Mouse (Mus musculus) embryonic facial prominence, embryonic 15.5 days (tissue): ENCODE measurements around the gene Tub. TPM values are rescaled to one million over a fixed set of nuclear protein-coding genes. Genes with fewer than 3 reads are reported as not detected.
A peak's percentile ranks its signal among the peaks of the same experiment; 100 is the strongest.

Experiments
- ATAC-seq: fragments of 200-750 bp; cut with Nextera tagmentation; 2 replicates; pipeline ENCODE4 v1.8.0; 2017; ENCODE audit warnings: low read depth, moderate TSS enrichment; ENCODE audit not compliant: insufficient number of reproducible peaks, low FRiP score, low TSS enrichment
- H3K27ac ChIP-seq: fragments of 300-500 bp; sonication (generic); replicated peaks from 2 replicates; pipeline ENCODE4 v1.5.1; 2015; ENCODE audit warnings: mild to moderate bottlenecking, inconsistent platforms
- H3K27me3 ChIP-seq: fragments of 300-500 bp; sonication (generic); 2 replicates; pipeline ENCODE4 v1.6.1; 2015; ENCODE audit warnings: inconsistent platforms
- H3K36me3 ChIP-seq: fragments of 300-500 bp; sonication (generic); 2 replicates; pipeline ENCODE4 v1.6.1; 2015; ENCODE audit warnings: mild to moderate bottlenecking, inconsistent platforms
- H3K4me1 ChIP-seq: fragments of 300-500 bp; sonication (generic); 2 replicates; pipeline ENCODE4 v1.6.1; 2015; ENCODE audit warnings: inconsistent platforms
- H3K4me2 ChIP-seq: fragments of 300-500 bp; sonication (generic); replicated peaks from 2 replicates; pipeline ENCODE4 v1.6.1; 2015; ENCODE audit warnings: mild to moderate bottlenecking, inconsistent platforms
- H3K4me3 ChIP-seq: fragments of 300-500 bp; sonication (generic); replicated peaks from 2 replicates; pipeline ENCODE4 v1.5.1; 2015; ENCODE audit warnings: mild to moderate bottlenecking, inconsistent platforms
- H3K9ac ChIP-seq: fragments of 300-500 bp; sonication (generic); 2 replicates; pipeline ENCODE4 v1.6.1; 2015; ENCODE audit warnings: inconsistent platforms
- H3K9me3 ChIP-seq: fragments of 300-500 bp; sonication (generic); replicated peaks from 2 replicates; pipeline ENCODE4 v1.6.1; 2016; ENCODE audit warnings: inconsistent platforms
- WGBS: fragments of 180-500 bp; shearing (Covaris S2); methylation state at CpG from one replicate; pipeline ENCODE4 v1.1.7; 2015; 5-methylcytosine and 5-hydroxymethylcytosine counted together
- polyA plus RNA-seq: library from polyadenylated mRNA; unstranded; fragments of >200 nt; fragmentation: Nextera tagmentation; extraction: Ambion mirVana; gene quantifications from 2 replicates; pipeline ENCODE4 v1.2.1, GENCODE M21; 2015

Tub gene
- polyA plus RNA-seq, 1 experiment from 2014 or later, result 4.2 TPM

DNA sequence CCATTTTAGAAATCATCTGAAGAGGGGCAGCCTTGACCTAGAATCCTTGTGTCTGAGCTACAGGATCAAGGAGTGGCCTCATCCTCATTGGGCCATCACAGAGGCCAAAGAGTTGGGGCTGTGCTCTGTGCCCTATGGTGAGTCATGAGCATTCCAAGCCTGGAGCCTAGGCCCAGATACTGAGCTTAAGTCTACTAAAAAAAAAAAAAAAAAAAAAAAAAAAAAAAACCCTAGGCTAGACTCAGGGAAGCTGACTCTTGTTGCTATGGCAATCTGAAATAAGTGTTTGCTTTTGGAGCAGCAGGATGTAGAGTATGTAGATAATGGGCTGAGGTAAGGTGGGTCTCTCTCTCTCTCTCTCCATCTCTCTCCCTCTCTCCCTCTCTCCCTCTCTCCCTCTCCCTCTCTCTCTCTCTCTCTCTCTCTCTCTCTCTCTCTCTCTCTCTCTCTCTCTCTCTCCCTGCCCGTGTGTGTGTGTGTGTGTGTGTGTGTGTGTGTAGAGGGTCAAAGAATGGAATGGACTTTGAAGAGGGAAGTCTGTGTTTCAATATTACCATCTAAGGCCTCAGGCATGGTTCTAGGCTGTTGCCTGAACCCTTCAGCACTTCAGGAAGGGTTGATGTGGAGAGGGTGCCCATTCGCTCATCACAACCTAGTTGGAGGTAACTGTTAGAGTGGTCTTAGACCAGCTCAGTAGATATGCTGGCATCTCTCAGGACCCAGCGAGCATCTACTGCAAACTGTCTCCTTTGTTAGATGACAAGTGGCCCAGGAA is 36.0 kb downstream of the Tub start:
- H3K4me1 ChIP-seq, result no peaks in the 10 kb centered on the region
- 81% methylated on average over 2 of the region's 3 CpGs for WGBS
- no peak overlapping the region for H3K27ac ChIP-seq
- no peaks in the 10 kb centered on the region for H3K27me3 ChIP-seq
- H3K4me3 ChIP-seq, result no peak overlapping the region
- no peaks in the 10 kb centered on the region for H3K36me3 ChIP-seq
- no peak for ATAC-seq
- no peaks in the 10 kb centered on the region for H3K9me3 ChIP-seq
- no peak overlapping the region for H3K4me2 ChIP-seq
- no peak overlapping the region for H3K9ac ChIP-seq

DNA sequence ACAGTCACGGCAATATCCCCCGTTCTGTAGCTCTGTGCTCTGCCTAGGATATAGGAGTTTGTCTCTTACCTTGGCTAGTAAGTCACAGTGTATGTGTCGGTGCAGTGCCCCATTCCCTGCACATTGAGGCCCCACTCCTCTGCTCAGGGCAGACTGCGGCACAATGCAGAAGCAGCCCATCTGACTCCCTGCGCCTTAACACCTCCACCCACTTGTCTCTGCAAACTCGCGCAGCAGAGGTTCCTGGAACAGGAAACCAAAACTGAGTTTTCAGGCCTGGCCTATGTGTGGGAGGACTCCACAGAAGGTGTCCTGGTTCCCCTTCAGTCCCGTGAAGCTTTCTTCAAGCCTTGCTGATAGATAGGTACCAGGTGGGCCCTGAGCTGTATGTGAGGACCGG is 41.1 kb downstream of the Tub start:
- no peak overlapping the region for H3K9ac ChIP-seq
- H3K36me3 ChIP-seq, result no peaks in the 10 kb centered on the region
- H3K27me3 ChIP-seq, result no peaks in the 10 kb centered on the region
- H3K4me2 ChIP-seq, result no peak overlapping the region
- no peak for ATAC-seq
- no peaks in the 10 kb centered on the region for H3K4me1 ChIP-seq
- 83% methylated on average over 9 of the region's 9 CpGs for WGBS
- H3K27ac ChIP-seq, result no peak overlapping the region
- no peaks in the 10 kb centered on the region for H3K9me3 ChIP-seq
- H3K4me3 ChIP-seq, result no peak overlapping the region

DNA sequence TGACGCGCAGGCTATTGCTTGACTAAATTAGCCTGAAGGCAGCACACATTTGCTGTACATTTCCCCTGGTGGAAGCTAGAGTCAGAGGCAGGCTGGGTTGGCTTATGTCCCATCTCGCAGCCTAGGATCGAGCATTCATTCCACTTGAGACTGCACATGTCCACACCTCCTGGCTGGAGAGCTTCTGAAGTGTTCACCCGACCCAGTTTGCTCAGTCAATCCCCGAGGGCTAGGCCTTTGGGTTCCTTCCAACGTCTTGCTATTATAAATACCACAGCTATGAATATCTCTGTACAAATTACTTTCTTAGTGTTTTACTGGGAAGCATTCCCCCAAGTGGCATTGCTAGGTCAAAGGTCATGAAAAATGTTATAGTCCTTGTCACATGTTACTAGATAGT is 43.1 kb downstream of the Tub start:
- Histone ChIP-seq H3K9me3 (no peaks in the 10 kb centered on the region), H3K9ac (no peak overlapping the region), H3K4me1 (no peaks in the 10 kb centered on the region), H3K27ac (no peak overlapping the region), H3K36me3 (no peaks in the 10 kb centered on the region), H3K4me3 (no peak overlapping the region), H3K27me3 (no peaks in the 10 kb centered on the region), H3K4me2 (no peak overlapping the region)
- ATAC-seq, result no peak
- WGBS, result 62% methylated on average over 7 of the region's 7 CpGs

DNA sequence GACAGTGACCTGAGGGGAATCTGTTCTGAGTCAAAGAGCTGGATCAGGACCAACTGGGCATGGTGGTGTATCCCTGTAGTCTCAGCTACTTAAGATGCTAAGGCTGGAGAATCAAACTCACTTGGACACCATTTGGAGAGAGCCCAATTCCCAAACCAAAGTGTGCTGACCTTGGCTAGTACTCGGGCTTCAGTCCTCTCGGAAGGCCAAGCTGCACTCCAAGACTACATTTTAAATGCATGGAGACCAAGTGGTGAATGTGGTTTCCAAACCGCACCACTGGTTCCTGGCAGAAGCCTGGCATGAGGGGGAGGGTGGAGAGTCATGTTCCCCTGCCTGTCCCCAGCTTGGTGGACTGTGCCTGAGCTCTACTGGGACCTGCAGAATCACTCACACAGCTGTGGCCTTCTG is 43.7 kb downstream of the Tub start:
- ATAC-seq, result no peak
- Histone ChIP-seq H3K36me3 (no peaks in the 10 kb centered on the region), H3K9ac (no peak overlapping the region), H3K27ac (no peak overlapping the region), H3K27me3 (no peaks in the 10 kb centered on the region), H3K4me2 (no peak overlapping the region), H3K4me3 (no peak overlapping the region), H3K9me3 (no peaks in the 10 kb centered on the region), H3K4me1 (no peaks in the 10 kb centered on the region)
- 83% methylated on average over 3 of the region's 3 CpGs for WGBS

DNA sequence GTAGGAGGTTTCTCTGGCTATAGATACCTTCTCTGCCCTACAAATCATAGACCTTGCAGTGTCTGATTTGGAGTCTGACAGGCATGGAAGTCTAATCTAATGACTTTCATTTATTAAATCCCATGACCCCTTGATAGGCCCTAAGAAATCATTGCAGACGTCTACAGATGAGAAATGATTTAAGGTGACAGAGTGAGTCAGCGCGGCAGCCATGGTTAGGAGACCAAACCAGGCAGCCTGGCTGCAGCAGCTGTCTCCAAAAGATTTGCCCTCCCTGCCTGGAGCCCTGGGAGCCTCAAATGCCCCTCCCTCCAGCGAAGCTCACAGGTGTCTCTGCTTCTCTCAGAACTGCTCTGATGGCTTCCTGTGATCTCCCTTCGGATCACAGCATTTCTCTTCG is 46.0 kb downstream of the Tub start:
- H3K4me3 ChIP-seq, result no peak overlapping the region
- H3K36me3 ChIP-seq, result no peaks in the 10 kb centered on the region
- H3K27me3 ChIP-seq, result no peaks in the 10 kb centered on the region
- no peaks in the 10 kb centered on the region for H3K4me1 ChIP-seq
- H3K9ac ChIP-seq, result no peak overlapping the region
- H3K4me2 ChIP-seq, result no peak overlapping the region
- H3K27ac ChIP-seq, result no peak overlapping the region
- no peak for ATAC-seq
- H3K9me3 ChIP-seq, result no peaks in the 10 kb centered on the region
- 48% methylated on average over 6 of the region's 6 CpGs for WGBS

DNA sequence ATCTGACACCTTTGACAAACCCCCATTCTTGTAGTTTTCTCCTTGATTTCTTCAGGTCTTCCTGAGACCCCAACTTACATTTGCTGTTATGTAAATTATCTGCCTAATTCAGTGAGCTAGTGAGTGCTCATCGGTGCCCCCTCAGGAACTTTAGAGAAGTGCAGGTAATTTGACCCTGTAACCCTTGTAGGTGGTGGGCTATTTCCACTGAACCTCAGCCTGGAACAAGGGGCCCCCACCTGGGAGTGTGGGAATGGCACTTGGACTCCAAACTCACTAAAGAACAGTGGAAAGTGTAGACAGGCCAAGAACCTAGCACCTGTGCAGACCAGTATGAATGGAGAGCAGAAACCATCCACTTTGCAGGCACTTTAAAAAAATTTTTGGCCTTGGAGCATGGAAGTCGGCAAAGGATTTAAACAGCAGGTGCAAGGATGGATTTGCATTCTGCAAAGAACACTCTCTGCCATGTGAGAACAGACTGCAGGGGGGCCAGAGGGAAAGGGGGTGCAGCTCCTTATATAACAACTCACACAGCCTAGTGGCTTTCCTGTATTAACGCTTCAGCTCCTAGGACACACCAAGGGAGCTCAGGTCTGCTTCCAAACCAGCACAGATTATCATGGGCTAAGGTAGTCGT is 50.3 kb downstream of the Tub start:
- Histone ChIP-seq H3K27me3 (no peaks in the 10 kb centered on the region), H3K4me2 (no peak overlapping the region), H3K27ac (no peak overlapping the region), H3K4me1 (no peaks in the 10 kb centered on the region), H3K9me3 (no peaks in the 10 kb centered on the region), H3K36me3 (no peaks in the 10 kb centered on the region), H3K9ac (no peak overlapping the region), H3K4me3 (no peak overlapping the region)
- no peak for ATAC-seq
- WGBS, result 43% methylated on average over 4 of the region's 4 CpGs

DNA sequence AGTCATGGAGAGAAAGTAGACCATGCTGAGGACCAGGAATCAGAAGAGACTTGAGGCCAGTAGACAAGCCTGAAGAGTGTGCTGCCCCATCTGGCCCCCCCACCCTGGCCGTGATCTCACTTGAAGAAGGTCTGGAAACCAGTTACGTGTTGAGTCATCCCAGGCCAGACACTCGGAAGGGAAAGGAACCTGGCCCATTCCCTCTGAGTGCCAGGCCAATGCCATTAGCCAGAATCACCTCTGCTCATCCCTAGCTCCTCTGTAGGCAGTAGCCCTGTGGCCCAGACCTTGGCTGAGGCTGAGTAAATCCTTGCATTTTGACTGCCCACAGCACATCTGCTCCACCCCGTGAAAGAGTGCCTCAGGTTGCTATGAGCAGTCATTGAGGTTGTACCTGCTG is 51.8 kb downstream of the Tub start:
- Histone ChIP-seq H3K4me1 (no peaks in the 10 kb centered on the region), H3K9ac (no peak overlapping the region), H3K9me3 (no peaks in the 10 kb centered on the region), H3K4me3 (no peak overlapping the region), H3K27ac (no peak overlapping the region), H3K4me2 (no peak overlapping the region), H3K27me3 (no peaks in the 10 kb centered on the region), H3K36me3 (no peaks in the 10 kb centered on the region)
- ATAC-seq, result no peak
- WGBS, result 76% methylated on average over 4 of the region's 4 CpGs

DNA sequence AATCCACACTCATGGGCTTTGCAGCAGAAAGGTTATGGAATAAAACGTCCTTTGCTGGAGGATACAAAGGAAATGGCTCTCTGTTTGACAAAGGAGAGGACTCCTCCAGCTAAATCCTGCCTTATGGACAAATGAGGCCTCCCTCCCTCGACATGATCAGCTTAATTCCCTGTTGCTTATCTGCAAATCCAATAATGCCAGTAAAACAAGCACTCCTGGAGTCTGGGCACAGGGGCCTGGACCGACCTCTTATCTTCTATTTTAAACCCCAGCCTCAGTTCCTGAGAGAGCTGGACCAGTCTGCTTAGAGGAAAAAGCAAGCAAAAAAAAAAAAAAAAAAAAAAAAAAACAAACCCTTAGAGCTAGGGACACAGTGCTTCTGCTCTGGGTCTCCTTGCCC is 53.5 kb downstream of the Tub start:
- no peaks in the 10 kb centered on the region for H3K9me3 ChIP-seq
- H3K36me3 ChIP-seq, result no peaks in the 10 kb centered on the region
- H3K27me3 ChIP-seq, result no peaks in the 10 kb centered on the region
- H3K27ac ChIP-seq, result no peak overlapping the region
- H3K4me2 ChIP-seq, result no peak overlapping the region
- H3K9ac ChIP-seq, result no peak overlapping the region
- no peak for ATAC-seq
- 24% methylated on average over 3 of the region's 3 CpGs for WGBS
- no peaks in the 10 kb centered on the region for H3K4me1 ChIP-seq
- H3K4me3 ChIP-seq, result no peak overlapping the region

DNA sequence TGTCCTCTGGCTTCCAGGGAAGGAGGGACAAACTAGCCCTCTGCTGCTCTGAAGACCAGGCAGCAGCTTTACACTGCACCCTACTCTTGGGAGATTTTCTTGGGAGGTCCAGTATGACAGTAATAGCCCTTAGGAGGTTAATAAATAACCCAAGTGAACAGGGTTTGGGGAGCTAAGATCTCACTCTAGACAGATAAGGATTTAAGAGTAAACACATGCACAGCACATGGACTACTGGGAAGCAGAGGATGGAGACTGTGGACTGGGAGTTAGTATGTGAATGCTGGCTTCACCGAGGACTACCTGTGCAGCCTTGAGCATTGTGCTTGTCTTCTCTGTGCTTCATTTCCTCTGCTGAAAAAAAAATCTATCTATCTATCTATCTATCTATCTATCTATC is 59.1 kb downstream of the Tub start:
- Histone ChIP-seq H3K9ac (no peak overlapping the region), H3K27ac (no peak overlapping the region), H3K4me2 (no peak overlapping the region), H3K9me3 (no peaks in the 10 kb centered on the region), H3K4me1 (peaks cover 14% of the 10 kb centered on the region), H3K36me3 (no peaks in the 10 kb centered on the region), H3K4me3 (no peak overlapping the region), H3K27me3 (peaks cover 41% of the 10 kb centered on the region)
- no peak for ATAC-seq
- WGBS, result 96% methylated on average over 1 of the region's 1 CpGs

DNA sequence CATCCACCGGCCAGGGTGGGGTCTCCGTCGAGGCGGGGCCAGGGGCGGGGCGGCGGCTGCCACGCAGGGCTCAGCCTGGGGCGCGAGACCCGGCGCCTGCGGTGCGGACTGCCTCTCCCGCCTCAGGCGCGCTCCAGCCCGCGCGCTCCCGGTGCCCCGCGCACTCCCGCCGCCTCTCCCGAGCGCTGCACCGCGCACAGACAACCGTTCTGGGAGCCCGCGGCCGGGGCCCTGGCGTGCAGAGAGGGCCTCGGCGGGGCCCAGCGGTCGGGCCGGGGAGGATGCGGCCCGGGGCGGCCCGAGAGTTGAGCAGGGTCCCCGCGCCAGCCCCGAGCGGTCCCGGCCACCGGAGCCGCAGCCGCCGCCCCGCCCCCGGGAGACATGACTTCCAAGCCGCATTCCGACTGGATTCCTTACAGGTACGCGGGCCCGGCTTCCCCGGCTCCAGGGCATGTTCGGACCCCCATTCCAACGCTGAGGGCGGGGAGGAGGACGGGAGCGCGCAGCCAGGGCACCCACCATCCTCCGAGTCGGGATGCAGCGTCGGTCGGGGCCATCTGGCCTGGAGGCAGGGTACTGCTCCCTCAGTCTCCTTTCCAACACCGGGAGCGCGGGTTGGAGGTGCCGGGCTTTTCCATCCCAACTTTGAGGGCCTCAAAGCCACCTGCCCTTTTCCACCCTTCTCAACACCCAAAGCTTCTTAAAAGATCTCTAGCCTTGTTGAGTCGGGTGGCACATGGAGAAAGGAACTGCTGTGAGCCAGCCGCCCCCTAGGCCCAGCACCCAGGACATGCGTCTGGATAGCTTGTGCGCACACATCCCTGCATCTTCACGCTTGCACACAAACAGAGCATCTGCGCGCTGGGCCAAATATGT is 60.8 kb downstream of the Tub start:
- H3K4me1 ChIP-seq, result peaks cover 14% of the 10 kb centered on the region
- peak overlapping the region; percentile 33 for H3K9ac ChIP-seq
- H3K4me3 ChIP-seq, result peak overlapping the region; percentile 60
- peak overlapping the region; percentile 95 for H3K4me2 ChIP-seq
- H3K36me3 ChIP-seq, result no peaks in the 10 kb centered on the region
- peak; percentile 64; the same call in 1 of the 2 replicates for ATAC-seq
- H3K9me3 ChIP-seq, result no peaks in the 10 kb centered on the region
- WGBS, result 3% methylated on average over 66 of the region's 82 CpGs
- H3K27ac ChIP-seq, result no peak overlapping the region
- peaks cover 41% of the 10 kb centered on the region for H3K27me3 ChIP-seq

DNA sequence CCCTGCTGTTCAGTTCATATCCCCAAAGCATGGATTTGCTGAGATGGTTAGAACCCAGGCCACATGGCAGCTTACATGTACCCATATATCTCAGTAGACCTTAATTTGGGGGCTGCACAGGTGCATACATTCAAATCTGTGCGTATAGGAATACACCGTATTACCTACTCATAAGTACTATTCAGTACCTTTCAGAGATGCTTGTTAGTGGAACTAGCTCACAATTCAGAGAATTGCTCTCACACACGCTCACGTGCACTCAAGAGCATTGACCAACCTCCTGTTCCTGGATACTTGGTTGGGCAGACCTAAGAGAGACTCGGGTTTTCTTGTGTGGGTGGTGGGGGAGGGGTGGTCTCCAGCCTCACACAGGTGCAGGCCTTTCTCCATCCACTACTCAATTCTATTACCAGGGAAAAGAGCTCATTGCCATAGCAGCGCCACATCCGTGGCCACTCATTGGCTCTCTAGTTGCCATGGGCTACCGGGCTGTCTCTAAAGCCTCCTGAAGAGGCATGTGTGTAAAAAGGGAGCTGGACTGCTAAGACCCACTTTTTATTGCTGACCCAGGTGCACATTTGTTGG is 61.5 kb downstream of the Tub start:
- no peak for ATAC-seq
- no peaks in the 10 kb centered on the region for H3K36me3 ChIP-seq
- peaks cover 41% of the 10 kb centered on the region for H3K27me3 ChIP-seq
- peaks cover 14% of the 10 kb centered on the region for H3K4me1 ChIP-seq
- WGBS, result 51% methylated on average over 8 of the region's 8 CpGs
- H3K4me3 ChIP-seq, result peak overlapping the region; percentile 60
- H3K27ac ChIP-seq, result no peak overlapping the region
- H3K4me2 ChIP-seq, result peak overlapping the region; percentile 95
- no peak overlapping the region for H3K9ac ChIP-seq
- H3K9me3 ChIP-seq, result no peaks in the 10 kb centered on the region
